Comparison of ENCODE assay signal across 8 mouse cellular contexts in genomic region chr4:126301584-126302309, GRCm38 (mm10). TPM values are rescaled to one million over a fixed set of nuclear protein-coding genes. Genes with fewer than 3 reads are reported as not detected.
A peak's percentile ranks its signal among the peaks of the same experiment; 100 is the strongest.
DNase-seq lines count a peak whose midpoint lies in the region; ATAC-seq and TF ChIP-seq lines count a peak whose summit lies in the region.

No protein-coding gene starts in this region.

- H3K4me3 ChIP-seq in liver, embryonic 11.5 days (ENCODE audit: low read depth, low read length), result peak overlapping the region; percentile 40
- H3K4me3 ChIP-seq in intestine, embryonic 15.5 days (replicated peaks), result peak overlapping the region; percentile 40
- peak overlapping the region; percentile 3; the same call in 1 of the 2 replicates for H3K4me3 ChIP-seq in neural tube, embryonic 14.5 days (ENCODE audit: low read depth, low read length)
- no peak overlapping the region for H3K4me3 ChIP-seq in left cerebral cortex, adult 2 months

- no peak overlapping the region for H3K9ac ChIP-seq in liver, embryonic 11.5 days (ENCODE audit: low read depth, low read length)
- 0 out of 2 replicates have a peak overlapping the region, but pooled peaks have one; percentile 33 for H3K9ac ChIP-seq in intestine, embryonic 15.5 days
- no peak overlapping the region for H3K9ac ChIP-seq in neural tube, embryonic 14.5 days (replicated peaks; ENCODE audit: low read depth, low read length)

- intact Hi-C loops in left cerebral cortex, adult 2 months (cut with DNase I), result no loop called here

- H3K36me3 ChIP-seq in liver, embryonic 11.5 days (ENCODE audit: control insufficient read depth, insufficient read depth, low read length), result no peaks in the 10 kb centered on the region
- no peaks in the 10 kb centered on the region for H3K36me3 ChIP-seq in intestine, embryonic 15.5 days
- H3K36me3 ChIP-seq in neural tube, embryonic 14.5 days (ENCODE audit: control insufficient read depth, insufficient read depth, low read length), result no peaks in the 10 kb centered on the region

- peak overlapping the region; percentile 59 for H3K4me2 ChIP-seq in liver, embryonic 11.5 days
- H3K4me2 ChIP-seq in intestine, embryonic 15.5 days (replicated peaks), result peak overlapping the region; percentile 83
- peak overlapping the region; percentile 34; the same call in 1 of the 2 replicates for H3K4me2 ChIP-seq in neural tube, embryonic 14.5 days (ENCODE audit: low read depth, low read length)

- no peak for TF ChIP-seq CTCF in left cerebral cortex, adult 2 months (IDR thresholded peaks at IDR 0.05)

- H3K27me3 ChIP-seq in liver, embryonic 11.5 days (replicated peaks; ENCODE audit: control insufficient read depth, insufficient read depth, low read length), result peaks cover 70% of the 10 kb centered on the region
- H3K27me3 ChIP-seq in intestine, embryonic 15.5 days (replicated peaks), result peaks cover 51% of the 10 kb centered on the region
- H3K27me3 ChIP-seq in neural tube, embryonic 14.5 days (ENCODE audit: control insufficient read depth, insufficient read depth, low read length), result peaks cover 33% of the 10 kb centered on the region

- WGBS in liver, embryonic 11.5 days, result 10% methylated on average over 27 of the region's 27 CpGs
- 12% methylated on average over 27 of the region's 27 CpGs for WGBS in intestine, embryonic 15.5 days
- 4% methylated on average over 27 of the region's 27 CpGs for WGBS in neural tube, embryonic 14.5 days

- H3K4me1 ChIP-seq in liver, embryonic 11.5 days (replicated peaks; ENCODE audit: control insufficient read depth, insufficient read depth, low read length), result peaks cover 6% of the 10 kb centered on the region; the same call in 1 of the 2 replicates
- peaks cover 19% of the 10 kb centered on the region for H3K4me1 ChIP-seq in intestine, embryonic 15.5 days (replicated peaks)
- H3K4me1 ChIP-seq in neural tube, embryonic 14.5 days (ENCODE audit: control insufficient read depth, insufficient read depth, low read length), result peaks cover 15% of the 10 kb centered on the region; the same call in 1 of the 2 replicates

- no peak for ATAC-seq in liver, embryonic 11.5 days (replicated peaks; ENCODE audit: low FRiP score)
- ATAC-seq in intestine, embryonic 15.5 days, result no peak
- ATAC-seq in neural tube, embryonic 14.5 days (ENCODE audit: low read depth), result no peak
- ATAC-seq in granulocyte monocyte progenitor cell, adult 5-6 weeks (replicated peaks; ENCODE audit: poor library complexity, severe bottlenecking), result no peak

- H3K9me3 ChIP-seq in liver, embryonic 11.5 days (ENCODE audit: control insufficient read depth, low read length), result no peaks in the 10 kb centered on the region
- H3K9me3 ChIP-seq in intestine, embryonic 15.5 days, result no peaks in the 10 kb centered on the region
- H3K9me3 ChIP-seq in neural tube, embryonic 14.5 days (ENCODE audit: control insufficient read depth, low read length), result no peaks in the 10 kb centered on the region

- no peak overlapping the region for H3K27ac ChIP-seq in liver, embryonic 11.5 days (ENCODE audit: low read depth, low read length)
- H3K27ac ChIP-seq in intestine, embryonic 15.5 days, result no peak overlapping the region
- no peak overlapping the region for H3K27ac ChIP-seq in neural tube, embryonic 14.5 days (ENCODE audit: low read depth, low read length)
- H3K27ac ChIP-seq in left cerebral cortex, adult 2 months, result no peak overlapping the region

- no peak for DNase-seq in liver, embryonic 11.5 days (ENCODE audit: low spot score)
- no peak for DNase-seq in liver
- DNase-seq in embryo, embryonic 11 days, result peak; percentile 52
- DNase-seq in gastrocnemius, postnatal 4 days (ENCODE audit: low spot score in 2 of 2), result no peak
- DNase-seq in left cerebral cortex, adult 2 months (ENCODE audit: extremely low spot score in 1 of 2, low spot score in 2 of 2), result no peak

RNA-seq across cellular contexts. Expression of gene Col8a2, which starts 15.2 kb away (rescaled TPM):
- 1.9 and 2.2 TPM in 2 replicates for polyA plus RNA-seq in liver, embryonic 11.5 days (2014; fragmentation: Nextera tagmentation; extraction: Ambion mirVana)
- 7.1 and 8.2 TPM in 2 replicates for polyA plus RNA-seq in intestine, embryonic 15.5 days (2015; fragmentation: Nextera tagmentation; extraction: Ambion mirVana)
- polyA plus RNA-seq in neural tube, embryonic 14.5 days (2014; fragmentation: Nextera tagmentation; extraction: Ambion mirVana), result 1.3 and 6.1 TPM in 2 replicates
- not detected in 2 replicates for total RNA-seq in granulocyte monocyte progenitor cell, adult 5-6 weeks (2014; fragmentation: Nextera tagmentation)
- total RNA-seq in granulocyte monocyte progenitor cell, adult 5-6 weeks (2017), result not detected in 2 replicates
- total RNA-seq in gastrocnemius, postnatal 4 days (2021), result 10 to 100 TPM in 1 of 2 experiments, 1 to 10 TPM in 1; 7.0 to 10.1 TPM
- 1 to 10 TPM; 1.9 to 3.0 TPM for total RNA-seq in left cerebral cortex, adult 2 months (2021)

RNA-seq across cellular contexts. Expression of gene Adprhl2, which starts 19.8 kb away (rescaled TPM):
- polyA plus RNA-seq in liver, embryonic 11.5 days (2014; fragmentation: Nextera tagmentation; extraction: Ambion mirVana), result 53.5 and 62.2 TPM in 2 replicates
- 55.4 and 60.7 TPM in 2 replicates for polyA plus RNA-seq in intestine, embryonic 15.5 days (2015; fragmentation: Nextera tagmentation; extraction: Ambion mirVana)
- polyA plus RNA-seq in neural tube, embryonic 14.5 days (2014; fragmentation: Nextera tagmentation; extraction: Ambion mirVana), result 51.7 and 54.1 TPM in 2 replicates
- 24.9 and 33.4 TPM in 2 replicates for total RNA-seq in granulocyte monocyte progenitor cell, adult 5-6 weeks (2014; fragmentation: Nextera tagmentation)
- total RNA-seq in granulocyte monocyte progenitor cell, adult 5-6 weeks (2017), result 27.7 and 28.2 TPM in 2 replicates
- total RNA-seq in gastrocnemius, postnatal 4 days (2021), result 10 to 100 TPM; 20.8 to 21.2 TPM
- 10 to 100 TPM; 29.5 to 29.9 TPM for total RNA-seq in left cerebral cortex, adult 2 months (2021)

RNA-seq across cellular contexts. Expression of gene Tekt2, which starts 23.7 kb away (rescaled TPM):
- polyA plus RNA-seq in liver, embryonic 11.5 days (2014; fragmentation: Nextera tagmentation; extraction: Ambion mirVana), result 0.71 and 1.7 TPM in 2 replicates
- polyA plus RNA-seq in intestine, embryonic 15.5 days (2015; fragmentation: Nextera tagmentation; extraction: Ambion mirVana), result 7.1 and 7.4 TPM in 2 replicates
- polyA plus RNA-seq in neural tube, embryonic 14.5 days (2014; fragmentation: Nextera tagmentation; extraction: Ambion mirVana), result 7.7 and 8.8 TPM in 2 replicates
- not detected in 2 replicates for total RNA-seq in granulocyte monocyte progenitor cell, adult 5-6 weeks (2014; fragmentation: Nextera tagmentation)
- total RNA-seq in granulocyte monocyte progenitor cell, adult 5-6 weeks (2017), result not detected in 2 replicates
- total RNA-seq in gastrocnemius, postnatal 4 days (2021), result 1 to 10 TPM; 1.2 to 1.6 TPM
- total RNA-seq in left cerebral cortex, adult 2 months (2021), result 1 to 10 TPM; 1.5 to 1.6 TPM

RNA-seq across cellular contexts. Expression of gene Trappc3, which starts 39.6 kb away (rescaled TPM):
- 20.6 and 26.8 TPM in 2 replicates for polyA plus RNA-seq in liver, embryonic 11.5 days (2014; fragmentation: Nextera tagmentation; extraction: Ambion mirVana)
- polyA plus RNA-seq in intestine, embryonic 15.5 days (2015; fragmentation: Nextera tagmentation; extraction: Ambion mirVana), result 94.2 and 99.7 TPM in 2 replicates
- 32.9 and 68.5 TPM in 2 replicates for polyA plus RNA-seq in neural tube, embryonic 14.5 days (2014; fragmentation: Nextera tagmentation; extraction: Ambion mirVana)
- 46.2 and 55.5 TPM in 2 replicates for total RNA-seq in granulocyte monocyte progenitor cell, adult 5-6 weeks (2014; fragmentation: Nextera tagmentation)
- 48.4 and 54.8 TPM in 2 replicates for total RNA-seq in granulocyte monocyte progenitor cell, adult 5-6 weeks (2017)
- 10 to 100 TPM; 36.6 to 37.3 TPM for total RNA-seq in gastrocnemius, postnatal 4 days (2021)
- 10 to 100 TPM; 77.0 to 87.5 TPM for total RNA-seq in left cerebral cortex, adult 2 months (2021)

RNA-seq across cellular contexts. Expression of gene Map7d1, which starts 45.6 kb away (rescaled TPM):
- polyA plus RNA-seq in liver, embryonic 11.5 days (2014; fragmentation: Nextera tagmentation; extraction: Ambion mirVana), result 26.5 and 28.9 TPM in 2 replicates
- 26.7 and 27.6 TPM in 2 replicates for polyA plus RNA-seq in intestine, embryonic 15.5 days (2015; fragmentation: Nextera tagmentation; extraction: Ambion mirVana)
- 69.6 and 79.7 TPM in 2 replicates for polyA plus RNA-seq in neural tube, embryonic 14.5 days (2014; fragmentation: Nextera tagmentation; extraction: Ambion mirVana)
- 20.6 and 25.6 TPM in 2 replicates for total RNA-seq in granulocyte monocyte progenitor cell, adult 5-6 weeks (2014; fragmentation: Nextera tagmentation)
- 12.8 and 20.2 TPM in 2 replicates for total RNA-seq in granulocyte monocyte progenitor cell, adult 5-6 weeks (2017)
- total RNA-seq in gastrocnemius, postnatal 4 days (2021), result 100 to 1,000 TPM; 254 to 283 TPM
- total RNA-seq in left cerebral cortex, adult 2 months (2021), result 100 to 1,000 TPM; 281 TPM
